Mouse (Mus musculus) embryo, embryonic 11.5 days (tissue): ENCODE data around the gene Plekhf1.

Experiments
- DNase-seq: peaks from one replicate; pipeline ENCODE4 v3.0.0-alpha.2; 2012; ENCODE audit warnings: low read depth, low spot score

The Plekhf1 gene

GRCm38 (mm10) chr7:38188281-38189075 lies 39.3 kb downstream of the Plekhf1 start:
- DNase-seq = no peak

GRCm38 (mm10) chr7:38187796-38188195 lies 40.0 kb downstream of the Plekhf1 start:
- no peak for DNase-seq

GRCm38 (mm10) chr7:38186861-38187260 lies 41.0 kb downstream of the Plekhf1 start:
- DNase-seq = no peak

GRCm38 (mm10) chr7:38184786-38185185 lies 43.0 kb downstream of the Plekhf1 start:
- DNase-seq = no peak

GRCm38 (mm10) chr7:38184418-38184745 lies 43.4 kb downstream of the Plekhf1 start:
- DNase-seq = no peak

- peak; percentile 82 for DNase-seq
Measured at GRCm38 (mm10) chr7:38183709-38184417, 44.0 kb downstream of the Plekhf1 start.

- DNase-seq = no peak
Measured at GRCm38 (mm10) chr7:38182962-38183687, 44.7 kb downstream of the Plekhf1 start, which contains the start of gene 1600014C10Rik. 1600014C10Rik (plus strand) TSS chr7:38183217.

GRCm38 (mm10) chr7:38182596-38182961 lies 45.2 kb downstream of the Plekhf1 start:
- DNase-seq = peak; percentile 67

GRCm38 (mm10) chr7:38181366-38181765 lies 46.5 kb downstream of the Plekhf1 start:
- DNase-seq = no peak

- DNase-seq = no peak
Measured at GRCm38 (mm10) chr7:38179896-38180295, 47.9 kb downstream of the Plekhf1 start.

- DNase-seq = no peak
Measured at GRCm38 (mm10) chr7:38176056-38176455, 51.8 kb downstream of the Plekhf1 start.

GRCm38 (mm10) chr7:38174321-38175148 lies 53.3 kb downstream of the Plekhf1 start:
- DNase-seq = no peak

GRCm38 (mm10) chr7:38173871-38174270 lies 53.9 kb downstream of the Plekhf1 start:
- DNase-seq = no peak

- DNase-seq = no peak
Measured at GRCm38 (mm10) chr7:38167724-38168141, 60.1 kb downstream of the Plekhf1 start.
